Mouse (Mus musculus): ENCODE data around the gene Fam228a. TPM values are rescaled to one million over a fixed set of nuclear protein-coding genes. Genes with fewer than 3 reads are reported as not detected.

Gene Fam228a
- polyA plus RNA-seq, 1 experiment from 2014 or later, result 0.13 TPM

DNA sequence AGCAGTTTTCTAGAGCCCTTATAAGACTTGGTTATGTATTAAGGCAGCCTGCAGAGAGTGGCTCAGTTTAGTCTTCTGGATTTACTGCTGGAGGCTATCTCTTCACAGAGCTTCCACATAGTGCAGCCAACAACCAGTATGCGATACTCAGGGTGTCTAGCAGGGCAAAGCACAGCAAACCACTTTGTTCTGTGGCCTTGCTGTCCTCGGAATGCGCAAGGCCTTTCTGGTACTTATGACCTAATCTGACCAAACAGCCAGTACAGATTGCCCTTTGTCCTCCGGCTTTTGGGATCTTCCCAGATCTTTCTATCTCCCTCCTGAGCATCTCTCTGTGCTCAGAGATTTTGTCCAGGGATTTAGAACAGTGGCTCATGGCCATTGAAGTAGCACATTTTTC is 52.8 kb downstream of the Fam228a start:
- Histone ChIP-seq H3K4me1 (ENCODE audit: control insufficient read depth, insufficient read depth, low read length) (no peaks in the 10 kb centered on the region), H3K9ac (ENCODE audit: low read length) (no peak overlapping the region), H3K4me3 (ENCODE audit: low read depth, low read length) (no peak overlapping the region), H3K36me3 (ENCODE audit: control insufficient read depth, insufficient read depth, low read length) (no peaks in the 10 kb centered on the region), H3K9me3 (replicated peaks; ENCODE audit: control insufficient read depth, low read length) (no peaks in the 10 kb centered on the region), H3K27ac (ENCODE audit: low read depth, low read length) (no peak overlapping the region), H3K4me2 (ENCODE audit: low read length) (no peak overlapping the region), H3K27me3 (replicated peaks; ENCODE audit: control insufficient read depth, insufficient read depth, low read length) (no peaks in the 10 kb centered on the region)
- ATAC-seq, result no peak
- WGBS, result 77% methylated on average over 4 of the region's 4 CpGs
- no peak for DNase-seq (ENCODE audit: low spot score)

DNA sequence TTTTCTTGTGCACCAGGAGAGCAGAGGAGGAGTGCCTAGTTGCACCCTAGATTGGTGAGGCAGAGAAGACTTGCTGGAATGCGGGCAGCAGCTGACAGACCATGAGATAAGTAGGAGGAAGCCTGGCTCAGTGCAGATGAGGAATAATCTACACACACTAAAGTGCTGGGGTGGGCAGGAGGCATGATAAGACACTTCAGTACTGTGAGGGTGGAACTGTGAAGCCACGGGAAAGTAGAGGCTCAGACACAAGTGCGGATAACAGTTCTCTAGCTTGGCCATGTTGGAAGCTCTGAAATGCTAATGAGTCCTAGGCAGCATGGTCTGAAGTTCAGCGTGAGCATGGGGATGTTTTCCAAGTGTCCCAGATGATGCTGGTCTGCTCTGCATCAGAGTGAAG is 58.3 kb downstream of the Fam228a start:
- WGBS, result 89% methylated on average over 4 of the region's 4 CpGs
- ATAC-seq (no peak), DNase-seq (ENCODE audit: low spot score) (no peak)
- H3K4me1 ChIP-seq (ENCODE audit: control insufficient read depth, insufficient read depth, low read length), result no peaks in the 10 kb centered on the region
- H3K9me3 ChIP-seq (replicated peaks; ENCODE audit: control insufficient read depth, low read length), result no peaks in the 10 kb centered on the region
- no peaks in the 10 kb centered on the region for H3K27me3 ChIP-seq (replicated peaks; ENCODE audit: control insufficient read depth, insufficient read depth, low read length)
- H3K4me3 ChIP-seq (ENCODE audit: low read depth, low read length), result no peak overlapping the region
- no peaks in the 10 kb centered on the region for H3K36me3 ChIP-seq (ENCODE audit: control insufficient read depth, insufficient read depth, low read length)
- H3K4me2 ChIP-seq (ENCODE audit: low read length), result no peak overlapping the region
- no peak overlapping the region for H3K9ac ChIP-seq (ENCODE audit: low read length)
- no peak overlapping the region for H3K27ac ChIP-seq (ENCODE audit: low read depth, low read length)

DNA sequence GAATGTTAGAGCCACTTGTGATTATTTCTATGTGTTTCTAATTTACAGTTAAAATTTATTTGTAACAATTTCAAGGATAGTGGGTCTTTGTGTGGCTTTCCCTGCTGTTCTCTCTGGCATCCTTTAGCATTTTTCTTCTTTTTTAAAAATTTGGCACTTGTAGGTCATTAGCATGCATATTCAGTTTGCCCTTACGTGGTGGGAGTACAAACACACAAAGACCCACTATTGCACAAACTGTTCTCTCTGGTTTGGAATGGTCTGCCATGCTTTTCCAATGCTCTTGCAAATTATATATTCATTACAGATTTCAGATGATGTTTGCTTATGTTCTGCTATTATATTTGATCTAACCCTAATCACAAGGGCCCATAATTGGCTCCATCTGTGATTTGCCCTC is 61.9 kb downstream of the Fam228a start:
- H3K4me2 ChIP-seq (ENCODE audit: low read length), result no peak overlapping the region
- H3K27me3 ChIP-seq (replicated peaks; ENCODE audit: control insufficient read depth, insufficient read depth, low read length), result no peaks in the 10 kb centered on the region
- WGBS, result 41% methylated on average over 1 of the region's 1 CpGs
- no peak overlapping the region for H3K9ac ChIP-seq (ENCODE audit: low read length)
- ATAC-seq (no peak), DNase-seq (ENCODE audit: low spot score) (no peak)
- no peak overlapping the region for H3K4me3 ChIP-seq (ENCODE audit: low read depth, low read length)
- no peak overlapping the region for H3K27ac ChIP-seq (ENCODE audit: low read depth, low read length)
- H3K4me1 ChIP-seq (ENCODE audit: control insufficient read depth, insufficient read depth, low read length), result no peaks in the 10 kb centered on the region
- no peaks in the 10 kb centered on the region for H3K9me3 ChIP-seq (replicated peaks; ENCODE audit: control insufficient read depth, low read length)
- H3K36me3 ChIP-seq (ENCODE audit: control insufficient read depth, insufficient read depth, low read length), result peaks cover 12% of the 10 kb centered on the region; the same call in 1 of the 2 replicates

DNA sequence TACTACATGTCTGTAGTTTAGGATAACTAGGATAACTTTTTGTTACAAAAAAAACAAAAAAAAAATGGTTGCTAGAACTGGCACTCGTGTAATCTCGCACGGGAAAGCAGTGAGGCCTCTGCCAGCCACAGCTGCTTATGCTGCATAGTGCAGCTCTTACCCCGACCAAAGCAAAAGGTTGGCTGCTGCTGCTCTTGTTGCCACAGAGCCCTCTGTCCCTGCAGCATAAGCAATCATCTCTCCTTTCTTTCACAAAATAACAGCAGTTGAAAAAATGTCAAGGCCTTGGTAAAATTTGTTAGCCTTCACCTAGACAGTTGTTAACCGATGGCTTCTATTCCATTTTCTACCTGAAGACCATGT is 72.6 kb downstream of the Fam228a start:
- Histone ChIP-seq H3K4me2 (ENCODE audit: low read length) (no peak overlapping the region), H3K9me3 (replicated peaks; ENCODE audit: control insufficient read depth, low read length) (no peaks in the 10 kb centered on the region), H3K27me3 (replicated peaks; ENCODE audit: control insufficient read depth, insufficient read depth, low read length) (no peaks in the 10 kb centered on the region), H3K36me3 (ENCODE audit: control insufficient read depth, insufficient read depth, low read length) (peaks cover 30% of the 10 kb centered on the region; the same call in 1 of the 2 replicates), H3K27ac (ENCODE audit: low read depth, low read length) (no peak overlapping the region), H3K4me3 (ENCODE audit: low read depth, low read length) (no peak overlapping the region), H3K9ac (ENCODE audit: low read length) (no peak overlapping the region), H3K4me1 (ENCODE audit: control insufficient read depth, insufficient read depth, low read length) (no peaks in the 10 kb centered on the region)
- 76% methylated on average over 5 of the region's 5 CpGs for WGBS
- DNase-seq (ENCODE audit: low spot score) (peak; percentile 7), ATAC-seq (no peak)

DNA sequence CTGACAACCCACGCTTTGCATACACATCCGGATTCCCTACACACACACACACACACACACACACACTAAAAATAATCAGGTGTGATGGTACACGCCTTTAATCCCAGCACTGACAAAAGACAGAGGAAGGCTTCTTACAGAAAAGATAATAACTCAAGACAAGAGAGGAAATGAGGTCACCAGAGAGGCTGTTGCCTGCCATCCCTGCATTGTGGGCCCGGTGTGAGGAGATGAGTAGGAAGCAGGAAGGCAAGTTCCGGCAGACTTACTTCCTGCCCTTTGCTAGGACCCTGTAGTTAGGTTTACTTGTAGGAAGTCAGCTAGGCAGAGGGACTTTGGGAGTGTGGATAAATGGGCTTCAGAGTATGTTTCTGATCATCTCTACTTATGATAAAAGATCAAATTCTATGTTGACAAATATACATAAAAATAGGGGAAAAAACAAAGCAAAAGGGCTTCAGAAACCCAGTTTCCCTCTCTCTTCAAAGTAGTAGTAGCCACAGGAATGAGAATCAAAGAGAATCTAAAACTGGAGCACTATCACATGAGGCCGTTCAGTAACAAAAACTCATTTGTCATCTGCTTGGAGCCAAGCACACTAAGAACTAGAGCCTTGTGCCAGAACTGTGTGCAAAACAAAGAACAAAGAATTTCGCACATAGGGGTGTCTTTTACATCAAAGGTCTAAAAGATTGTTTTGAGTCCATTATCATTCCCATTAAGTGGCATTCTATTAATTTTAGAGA is 73.1 kb downstream of the Fam228a start:
- WGBS, result 78% methylated on average over 7 of the region's 7 CpGs
- Histone ChIP-seq H3K27me3 (replicated peaks; ENCODE audit: control insufficient read depth, insufficient read depth, low read length) (no peaks in the 10 kb centered on the region), H3K4me1 (ENCODE audit: control insufficient read depth, insufficient read depth, low read length) (no peaks in the 10 kb centered on the region), H3K36me3 (ENCODE audit: control insufficient read depth, insufficient read depth, low read length) (peaks cover 30% of the 10 kb centered on the region; the same call in 1 of the 2 replicates), H3K4me2 (ENCODE audit: low read length) (no peak overlapping the region), H3K27ac (ENCODE audit: low read depth, low read length) (no peak overlapping the region), H3K9me3 (replicated peaks; ENCODE audit: control insufficient read depth, low read length) (no peaks in the 10 kb centered on the region), H3K9ac (ENCODE audit: low read length) (no peak overlapping the region), H3K4me3 (ENCODE audit: low read depth, low read length) (no peak overlapping the region)
- no peak for ATAC-seq
- DNase-seq (ENCODE audit: low spot score), result no peak

Other genes with a start within 250 kb of the Fam228a start
- 13.0 and 14.5 TPM in 2 replicates for gene Itsn2, start 145.8 kb downstream of the Fam228a start, polyA plus RNA-seq (2014; fragmentation: Nextera tagmentation; extraction: Ambion mirVana)
- not detected in 2 replicates for gene Gm3625, start 145.5 kb downstream of the Fam228a start, polyA plus RNA-seq (2014; fragmentation: Nextera tagmentation; extraction: Ambion mirVana)
- 10.7 and 11.8 TPM in 2 replicates for gene Pfn4, start 30.6 kb upstream of the Fam228a start, polyA plus RNA-seq (2014; fragmentation: Nextera tagmentation; extraction: Ambion mirVana)
- gene Fam228b, start 30.8 kb upstream of the Fam228a start, polyA plus RNA-seq (2014; fragmentation: Nextera tagmentation; extraction: Ambion mirVana), result 4.1 and 5.5 TPM in 2 replicates
- gene Sf3b6, start 79.1 kb upstream of the Fam228a start, polyA plus RNA-seq (2014; fragmentation: Nextera tagmentation; extraction: Ambion mirVana), result 362 and 405 TPM in 2 replicates
- 26.8 and 28.2 TPM in 2 replicates for gene Fkbp1b, start 103.2 kb upstream of the Fam228a start, polyA plus RNA-seq (2014; fragmentation: Nextera tagmentation; extraction: Ambion mirVana)
- 12.2 and 12.7 TPM in 2 replicates for gene Wdcp, start 104.9 kb upstream of the Fam228a start, polyA plus RNA-seq (2014; fragmentation: Nextera tagmentation; extraction: Ambion mirVana)
- gene Mfsd2b, start 135.9 kb upstream of the Fam228a start, polyA plus RNA-seq (2014; fragmentation: Nextera tagmentation; extraction: Ambion mirVana), result 0.59 and 0.83 TPM in 2 replicates
- 32.4 and 37.2 TPM in 2 replicates for gene Ubxn2a, start 169.3 kb upstream of the Fam228a start, polyA plus RNA-seq (2014; fragmentation: Nextera tagmentation; extraction: Ambion mirVana)
- gene Atad2b, start 178.9 kb upstream of the Fam228a start, polyA plus RNA-seq (2014; fragmentation: Nextera tagmentation; extraction: Ambion mirVana), result 12.8 and 13.3 TPM in 2 replicates

All from forebrain, embryonic 14.5 days (tissue).